Mouse (Mus musculus): ENCODE results near the gene Map9.
"Not testable (repeated sequence)": the region's sequence is repeated elsewhere in the genome, so short reads cannot be mapped to it uniquely, and the experiment has no call there.

DNA sequence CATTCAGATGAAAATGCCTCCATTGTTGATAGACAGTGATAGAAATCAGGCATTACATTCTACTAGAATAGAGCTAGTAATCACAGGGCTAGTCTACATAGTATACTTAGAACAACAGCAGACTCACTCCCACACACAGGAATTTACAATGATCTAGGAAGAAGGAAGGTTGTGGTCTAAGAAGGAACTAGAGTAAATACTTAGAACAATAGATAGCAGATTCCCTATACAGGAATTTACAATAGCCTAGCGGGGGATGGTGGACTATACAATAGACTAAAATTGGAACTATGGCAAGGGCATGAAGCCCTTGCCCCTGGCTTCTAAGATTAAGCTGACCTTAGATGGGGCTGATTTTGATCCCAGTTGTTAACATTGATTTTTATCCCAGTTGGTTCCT is 31.1 kb upstream of the Map9 start:
- not testable (repeated sequence) for TF ChIP-seq CTCF (IDR thresholded peaks at IDR 0.05; ENCODE audit: borderline replicate concordance, control insufficient read depth, extremely low read depth, insufficient read depth, low read length, poor library complexity); POLR2A (IDR thresholded peaks at IDR 0.05; ENCODE audit: control insufficient read depth, extremely low read depth, insufficient read depth, low read length, poor library complexity)

Measured in thymus, adult 2 months (tissue).